Mouse (Mus musculus) bone marrow macrophage, adult 2 months (primary cell): ENCODE measurements around the gene L3hypdh. TPM values are rescaled to one million over a fixed set of nuclear protein-coding genes. Genes with fewer than 3 reads are reported as not detected.

Experiments used
- H3K27ac ChIP-seq: 2 replicates; pipeline ENCODE4 v1.5.1; 2012; ENCODE audit warnings: low read depth, low read length; ENCODE audit not compliant: insufficient read depth
- H3K4me1 ChIP-seq: 2 replicates; pipeline ENCODE4 v1.6.1; 2012; ENCODE audit warnings: low read length; ENCODE audit not compliant: control insufficient read depth, insufficient read depth
- H3K4me3 ChIP-seq: 2 replicates; pipeline ENCODE4 v1.5.1; 2012; ENCODE audit warnings: mild to moderate bottlenecking, low read length, moderate library complexity; ENCODE audit not compliant: insufficient read depth
- CTCF ChIP-seq: IDR thresholded peaks from 2 replicates; pipeline ENCODE4 v1.5.1; 2012; ENCODE audit warnings: low read depth, mild to moderate bottlenecking, low read length, moderate library complexity
- POLR2A ChIP-seq: IDR thresholded peaks from 2 replicates; pipeline ENCODE4 v1.6.1; 2012; ENCODE audit warnings: mild to moderate bottlenecking, low read depth, low read length, borderline replicate concordance
- polyA plus RNA-seq: library from polyadenylated mRNA; stranded (reverse); fragments of >200 nt; gene quantifications from 2 replicates; pipeline ENCODE4 v1.2.4, GENCODE M21; 2012; ENCODE audit not compliant: missing spikeins, insufficient read depth, insufficient read length

L3hypdh gene
- polyA plus RNA-seq, 1 experiment = 1.9 TPM

- Histone ChIP-seq H3K27ac (peak overlapping the region; percentile 94), H3K4me3 (peak overlapping the region; percentile 66)
Observed at GRCm38 (mm10) chr12:72086166-72086825, 1.1 kb upstream of the L3hypdh start.

GRCm38 (mm10) chr12:72085024-72085328, 263 bp downstream of the L3hypdh start:
- Histone ChIP-seq H3K4me1 (peaks cover 16% of the 10 kb centered on the region), H3K27ac (peak overlapping the region; percentile 17; the same call in 1 of the 2 replicates), H3K4me3 (peak overlapping the region; percentile 75)
- no peak for TF ChIP-seq POLR2A
- no peak for TF ChIP-seq CTCF

More at GRCm38 (mm10) chr12:72086166-72086825, 1.1 kb upstream of the L3hypdh start:
- H3K4me1 ChIP-seq = peaks cover 16% of the 10 kb centered on the region
- TF ChIP-seq POLR2A (no peak), CTCF (no peak)

GRCm38 (mm10) chr12:72084261-72085023, 797 bp downstream of the L3hypdh start:
- H3K4me3 ChIP-seq = peak overlapping the region; percentile 75
- no peak for TF ChIP-seq POLR2A
- TF ChIP-seq CTCF = no peak
- 0 out of 2 replicates have a peak overlapping the region, but pooled peaks have one; percentile 17 for H3K27ac ChIP-seq
- H3K4me1 ChIP-seq = peaks cover 16% of the 10 kb centered on the region

- H3K27ac ChIP-seq = no peak overlapping the region
- TF ChIP-seq POLR2A = no peak
- TF ChIP-seq CTCF = no peak
Observed at GRCm38 (mm10) chr12:72083265-72083664, 2.0 kb downstream of the L3hypdh start.

GRCm38 (mm10) chr12:72082370-72082769, 2.9 kb downstream of the L3hypdh start:
- Histone ChIP-seq H3K27ac (no peak overlapping the region), H3K4me1 (peaks cover 10% of the 10 kb centered on the region), H3K4me3 (no peak overlapping the region)
- TF ChIP-seq CTCF (no peak), POLR2A (no peak)

More at GRCm38 (mm10) chr12:72083265-72083664, 2.0 kb downstream of the L3hypdh start:
- no peak overlapping the region for H3K4me3 ChIP-seq
- H3K4me1 ChIP-seq = peaks cover 16% of the 10 kb centered on the region

GRCm38 (mm10) chr12:72081961-72082360, 3.3 kb downstream of the L3hypdh start:
- Histone ChIP-seq H3K4me1 (peaks cover 9% of the 10 kb centered on the region), H3K27ac (no peak overlapping the region), H3K4me3 (no peak overlapping the region)
- no peak for TF ChIP-seq CTCF
- no peak for TF ChIP-seq POLR2A

- no peaks in the 10 kb centered on the region for H3K4me1 ChIP-seq
Observed at GRCm38 (mm10) chr12:72078248-72078647, 7.0 kb downstream of the L3hypdh start.

GRCm38 (mm10) chr12:72070327-72071269, 14.6 kb downstream of the L3hypdh start, which contains the start of gene Gpr135:
Gene Gpr135 (minus strand): TSS chr12:72071125.
- Histone ChIP-seq H3K4me1 (no peaks in the 10 kb centered on the region), H3K4me3 (peak within 1 kb of the TSS; percentile 91), H3K27ac (no peak within 1 kb of the TSS)
- no peak for TF ChIP-seq POLR2A
- peak; percentile 27 for TF ChIP-seq CTCF

More at GRCm38 (mm10) chr12:72078248-72078647, 7.0 kb downstream of the L3hypdh start:
- no peak for TF ChIP-seq POLR2A
- TF ChIP-seq CTCF = no peak
- Histone ChIP-seq H3K4me3 (no peak overlapping the region), H3K27ac (no peak overlapping the region)

GRCm38 (mm10) chr12:72069626-72070326, 15.5 kb downstream of the L3hypdh start:
- Histone ChIP-seq H3K4me3 (peak overlapping the region; percentile 91), H3K4me1 (no peaks in the 10 kb centered on the region), H3K27ac (no peak overlapping the region)
- no peak for TF ChIP-seq CTCF
- TF ChIP-seq POLR2A = no peak
